Mouse (Mus musculus) midbrain, embryonic 15.5 days (tissue): Measurements from ENCODE around the gene Nipa1. TPM values are rescaled to one million over a fixed set of nuclear protein-coding genes. Genes with fewer than 3 reads are reported as not detected.
"Not testable (repeated sequence)": the region's sequence is repeated elsewhere in the genome, so short reads cannot be mapped to it uniquely, and the experiment has no call there.

ENCODE experiments used
- ATAC-seq: fragments of 200-750 bp; cut with Nextera tagmentation; replicated peaks from 2 replicates; pipeline ENCODE4 v1.8.0; 2017; ENCODE audit warnings: moderate TSS enrichment
- H3K27ac ChIP-seq: fragments of 300-500 bp; sonication (generic); 2 replicates; pipeline ENCODE4 v1.5.1; 2015; ENCODE audit warnings: mild to moderate bottlenecking, inconsistent platforms
- H3K27me3 ChIP-seq: fragments of 300-500 bp; sonication (generic); replicated peaks from 2 replicates; pipeline ENCODE4 v1.6.1; 2015; ENCODE audit warnings: inconsistent platforms
- H3K36me3 ChIP-seq: fragments of 300-500 bp; sonication (generic); replicated peaks from 2 replicates; pipeline ENCODE4 v1.6.1; 2015; ENCODE audit warnings: inconsistent platforms
- H3K4me1 ChIP-seq: fragments of 300-500 bp; sonication (generic); 2 replicates; pipeline ENCODE4 v1.6.1; 2015; ENCODE audit warnings: inconsistent platforms
- H3K4me2 ChIP-seq: fragments of 300-500 bp; sonication (generic); 2 replicates; pipeline ENCODE4 v1.6.1; 2015; ENCODE audit warnings: inconsistent platforms, mild to moderate bottlenecking, moderate library complexity
- H3K4me3 ChIP-seq: fragments of 300-500 bp; sonication (generic); 2 replicates; pipeline ENCODE4 v1.5.1; 2015; ENCODE audit warnings: mild to moderate bottlenecking, inconsistent platforms
- H3K9ac ChIP-seq: fragments of 300-500 bp; sonication (generic); 2 replicates; pipeline ENCODE4 v1.6.1; 2015; ENCODE audit warnings: mild to moderate bottlenecking, inconsistent platforms
- H3K9me3 ChIP-seq: fragments of 300-500 bp; sonication (generic); 2 replicates; pipeline ENCODE4 v1.6.1; 2016; ENCODE audit warnings: inconsistent platforms
- WGBS: fragments of 180-500 bp; shearing (Covaris S2); methylation state at CpG from one replicate; pipeline ENCODE4 v1.1.7; 2015; ENCODE audit warnings: mixed read lengths; 5-methylcytosine and 5-hydroxymethylcytosine counted together
- polyA plus RNA-seq: library from polyadenylated mRNA; unstranded; fragments of >200 nt; fragmentation: Nextera tagmentation; extraction: Ambion mirVana; gene quantifications from 2 replicates; pipeline ENCODE4 v1.2.1, GENCODE M21; 2015

Gene Nipa1
- polyA plus RNA-seq, 1 experiment from 2014 or later = 30.2 TPM

DNA sequence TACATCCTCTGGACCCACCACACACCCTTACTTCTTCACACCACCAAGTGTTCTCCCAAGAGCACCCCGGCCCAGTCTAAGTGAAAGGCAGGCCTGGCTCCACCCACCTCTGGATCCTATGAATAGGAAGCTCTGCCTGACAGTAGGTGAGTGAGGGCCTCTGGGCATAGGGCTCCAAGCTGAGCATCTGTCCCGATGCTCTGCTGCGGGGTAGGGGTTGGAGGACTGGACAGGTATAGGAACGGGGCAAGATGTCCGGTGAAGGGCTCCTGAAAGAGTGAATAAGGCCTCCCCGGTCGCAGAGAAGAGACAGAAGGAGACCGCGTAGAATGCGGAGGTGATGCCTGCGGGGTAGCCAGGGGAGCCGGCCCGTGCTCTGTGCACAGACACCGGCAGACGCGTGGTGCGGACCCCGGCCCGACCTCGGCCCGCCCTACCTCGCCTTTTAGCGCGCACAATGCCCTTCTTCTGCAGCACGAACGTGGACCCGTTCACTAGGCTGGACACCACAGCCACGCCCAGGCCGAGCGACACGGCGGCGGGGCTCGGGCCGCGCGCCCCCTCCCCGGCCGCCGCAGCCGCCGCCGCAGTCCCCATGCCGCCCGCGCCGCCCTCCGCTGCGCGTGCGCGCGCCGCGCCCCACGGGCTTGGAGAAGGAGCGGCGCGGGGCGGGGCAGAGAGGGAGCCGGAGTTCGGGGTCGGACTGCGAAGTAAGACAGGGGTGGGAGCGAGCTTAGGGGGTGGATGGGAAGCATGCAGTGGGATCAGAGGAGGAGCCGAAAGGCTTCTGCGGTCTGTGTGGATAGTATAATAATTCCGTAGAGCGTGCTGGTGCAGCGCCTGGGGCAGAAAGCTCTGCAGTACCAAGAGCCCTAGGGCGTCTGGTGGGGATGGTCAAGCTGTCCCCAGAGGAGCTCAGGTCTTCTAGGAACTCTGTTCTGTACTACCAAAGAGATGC lies 503 bp downstream of the Nipa1 start:
- no peaks in the 10 kb centered on the region for H3K27me3 ChIP-seq
- ATAC-seq = peak; percentile 95
- H3K4me2 ChIP-seq = peak overlapping the region; percentile 58
- H3K27ac ChIP-seq = peak overlapping the region; percentile 84
- peak overlapping the region; percentile 90 for H3K9ac ChIP-seq
- H3K36me3 ChIP-seq = no peaks in the 10 kb centered on the region; the same call in 1 of the 2 replicates
- peaks cover 7% of the 10 kb centered on the region for H3K4me1 ChIP-seq
- peak overlapping the region; percentile 78 for H3K4me3 ChIP-seq
- under 1% methylated on average over 71 of the region's 71 CpGs for WGBS
- no peaks in the 10 kb centered on the region for H3K9me3 ChIP-seq

DNA sequence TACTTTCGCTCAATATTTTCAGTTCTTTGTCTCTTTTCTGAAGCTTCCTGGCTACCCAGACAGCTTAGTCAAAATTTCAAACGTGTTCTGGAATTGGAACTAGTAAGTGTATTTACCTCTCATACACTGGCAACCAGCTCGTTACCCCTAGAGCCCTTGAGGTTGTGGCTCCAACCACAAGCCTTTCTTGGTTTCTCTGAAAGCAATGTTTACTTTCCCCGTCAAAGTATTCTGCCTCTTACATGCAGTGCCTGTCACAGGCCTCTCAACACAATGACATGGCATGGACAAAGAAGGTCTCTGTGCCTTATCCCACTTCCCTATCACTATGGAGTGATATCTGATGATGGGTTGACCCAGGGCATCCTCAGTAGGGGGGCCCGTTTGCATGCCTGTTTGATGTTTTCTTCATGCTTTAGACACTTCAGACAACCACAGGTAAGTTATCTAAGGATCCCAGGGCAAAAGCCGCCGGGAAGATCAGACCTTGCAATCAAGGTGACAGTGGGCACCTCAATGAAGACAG lies 1.2 kb downstream of the Nipa1 start:
- Histone ChIP-seq H3K27me3 (no peaks in the 10 kb centered on the region), H3K27ac (peak overlapping the region; percentile 84), H3K9me3 (no peaks in the 10 kb centered on the region), H3K4me3 (peak overlapping the region; percentile 78), H3K4me1 (peaks cover 7% of the 10 kb centered on the region), H3K4me2 (peak overlapping the region; percentile 58), H3K36me3 (no peaks in the 10 kb centered on the region; the same call in 1 of the 2 replicates), H3K9ac (peak overlapping the region; percentile 90)
- WGBS = 43% methylated on average over 7 of the region's 7 CpGs
- no peak; the same call in 1 of the 2 replicates for ATAC-seq

DNA sequence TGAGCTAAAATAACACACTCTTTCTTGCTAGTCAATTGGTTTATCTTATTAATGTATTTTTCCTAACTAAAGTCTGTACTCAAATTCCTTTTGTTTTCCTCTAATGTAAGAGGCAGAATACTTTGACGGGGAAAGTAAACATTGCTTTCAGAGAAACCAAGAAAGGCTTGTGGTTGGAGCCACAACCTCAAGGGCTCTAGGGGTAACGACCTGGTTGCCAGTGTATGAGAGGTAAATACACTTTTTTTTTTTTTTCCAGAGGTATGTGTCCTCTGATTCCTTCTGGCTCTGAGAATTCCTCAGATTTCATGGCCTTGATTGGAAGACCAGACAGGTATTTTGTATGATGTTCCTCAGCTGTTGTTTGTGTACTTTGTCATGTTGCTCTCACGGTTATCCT lies 2.0 kb downstream of the Nipa1 start:
- Histone ChIP-seq H3K27me3 (no peaks in the 10 kb centered on the region), H3K4me1 (peaks cover 7% of the 10 kb centered on the region)

DNA sequence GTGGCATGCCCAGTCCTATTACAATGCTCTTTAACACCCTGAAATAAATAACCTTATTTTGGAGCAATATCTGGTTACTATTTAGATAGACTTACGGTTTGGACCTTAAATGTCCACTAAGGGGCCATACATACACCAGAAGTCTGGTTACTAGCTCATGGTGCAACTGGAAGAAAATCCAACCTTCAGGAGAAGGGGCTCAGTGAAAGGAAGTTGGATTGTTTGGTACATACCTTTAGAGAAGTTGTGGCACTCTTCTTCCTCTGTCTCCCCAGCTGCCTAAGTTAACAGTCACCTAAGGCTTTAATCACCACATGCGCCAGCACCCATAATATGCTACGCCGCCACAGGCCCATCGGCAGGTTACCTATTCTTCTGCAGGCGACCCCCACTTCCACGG lies 3.9 kb downstream of the Nipa1 start:
- Histone ChIP-seq H3K9me3 (no peaks in the 10 kb centered on the region), H3K36me3 (no peaks in the 10 kb centered on the region; the same call in 1 of the 2 replicates), H3K27ac (no peak overlapping the region), H3K4me1 (peaks cover 7% of the 10 kb centered on the region), H3K4me2 (no peak overlapping the region), H3K27me3 (no peaks in the 10 kb centered on the region), H3K4me3 (no peak overlapping the region), H3K9ac (no peak overlapping the region)
- 93% methylated on average over 7 of the region's 7 CpGs for WGBS
- no peak for ATAC-seq

More for the DNA sequence above, 2.0 kb downstream of the Nipa1 start:
- peak overlapping the region; percentile 58 for H3K4me2 ChIP-seq
- H3K4me3 ChIP-seq = peak overlapping the region; percentile 78; the same call in 1 of the 2 replicates
- H3K27ac ChIP-seq = no peak overlapping the region
- WGBS = 84% methylated on average over 3 of the region's 3 CpGs
- ATAC-seq = no peak
- H3K36me3 ChIP-seq = no peaks in the 10 kb centered on the region; the same call in 1 of the 2 replicates
- H3K9me3 ChIP-seq = no peaks in the 10 kb centered on the region
- no peak overlapping the region for H3K9ac ChIP-seq

DNA sequence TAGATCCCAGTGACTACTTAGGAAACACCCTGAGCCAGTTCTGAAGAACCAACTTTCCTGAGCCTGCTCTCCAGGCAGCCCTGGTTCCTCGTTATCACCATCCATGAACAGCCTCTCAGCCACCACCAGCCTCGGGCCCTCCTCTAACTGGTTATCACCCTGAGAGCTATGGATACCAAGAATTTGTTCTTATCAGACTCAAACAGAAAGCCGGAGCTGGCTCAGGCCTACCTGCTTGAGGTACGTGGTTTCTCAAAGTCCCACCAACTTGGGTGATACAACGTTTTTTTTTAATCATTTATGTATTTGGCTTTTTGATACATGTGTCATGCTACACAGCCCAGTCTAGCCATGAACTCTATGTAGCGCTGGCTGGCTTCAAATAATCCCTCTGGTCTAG lies 4.6 kb downstream of the Nipa1 start:
- H3K9ac ChIP-seq = no peak overlapping the region
- H3K9me3 ChIP-seq = no peaks in the 10 kb centered on the region
- H3K27ac ChIP-seq = no peak overlapping the region
- H3K27me3 ChIP-seq = no peaks in the 10 kb centered on the region
- no peak for ATAC-seq
- no peaks in the 10 kb centered on the region; the same call in 1 of the 2 replicates for H3K36me3 ChIP-seq
- H3K4me1 ChIP-seq = peaks cover 11% of the 10 kb centered on the region
- 91% methylated on average over 6 of the region's 6 CpGs for WGBS
- no peak overlapping the region for H3K4me3 ChIP-seq
- no peak overlapping the region for H3K4me2 ChIP-seq

DNA sequence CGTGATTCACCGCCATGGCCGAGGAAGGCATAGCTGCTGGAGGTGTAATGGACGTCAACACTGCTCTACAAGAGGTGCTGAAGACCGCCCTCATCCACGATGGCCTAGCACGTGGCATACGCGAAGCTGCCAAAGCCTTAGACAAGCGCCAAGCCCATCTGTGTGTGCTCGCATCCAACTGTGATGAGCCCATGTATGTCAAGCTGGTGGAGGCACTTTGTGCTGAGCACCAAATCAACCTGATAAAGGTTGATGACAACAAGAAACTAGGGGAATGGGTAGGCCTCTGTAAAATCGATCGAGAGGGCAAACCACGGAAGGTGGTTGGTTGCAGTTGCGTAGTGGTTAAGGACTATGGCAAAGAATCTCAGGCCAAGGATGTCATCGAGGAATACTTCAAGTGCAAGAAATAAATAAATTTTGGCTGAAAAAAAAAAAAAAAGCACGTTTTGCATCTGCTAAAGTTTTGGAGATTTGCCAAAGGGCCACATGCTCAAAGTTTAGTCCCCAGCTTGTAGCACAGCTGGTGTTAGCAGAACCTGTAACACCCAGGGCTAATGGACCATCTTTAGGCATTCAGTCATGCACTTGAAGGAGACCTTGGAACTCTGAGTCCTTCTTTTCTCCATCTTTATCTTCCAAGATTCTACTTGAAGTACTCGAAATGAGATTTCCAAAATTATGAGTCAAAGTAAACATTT lies 5.6 kb downstream of the Nipa1 start:
- H3K9me3 ChIP-seq = not testable (repeated sequence)

DNA sequence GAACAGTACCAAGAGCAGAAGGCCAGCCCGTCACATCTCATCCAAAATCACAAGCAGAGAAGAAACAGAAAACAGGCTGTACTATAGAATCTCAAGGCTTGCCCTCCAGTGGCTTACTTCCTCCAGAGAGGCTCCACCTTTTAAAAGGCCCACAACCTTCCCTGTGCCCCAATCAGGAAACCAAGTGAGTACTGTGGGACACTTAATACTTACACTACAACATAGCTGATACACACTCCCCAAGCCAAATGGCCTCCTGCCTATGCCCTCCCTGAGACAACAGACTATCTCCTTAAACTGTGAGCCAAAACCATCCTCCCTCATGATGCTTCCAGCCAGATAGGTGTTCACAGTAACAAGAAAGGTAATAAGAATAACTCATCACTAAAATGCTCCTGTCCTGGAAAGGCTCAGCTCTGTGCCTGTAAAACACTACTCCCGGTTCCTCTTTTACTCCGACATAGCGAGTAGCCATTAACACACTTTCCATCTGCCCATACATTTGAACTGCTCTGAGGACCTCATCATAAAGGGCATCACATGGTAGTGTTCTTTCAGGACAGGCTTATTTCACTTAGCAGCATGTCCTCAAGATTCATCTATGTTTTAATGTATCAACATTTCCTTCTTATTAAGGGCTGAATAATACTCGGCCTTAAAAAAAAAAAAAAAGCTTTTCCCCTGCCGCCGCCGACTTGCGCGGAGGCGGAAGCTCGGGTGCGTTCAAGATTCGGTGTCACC lies 6.3 kb downstream of the Nipa1 start:
- Histone ChIP-seq H3K27ac (no peak overlapping the region), H3K4me3 (no peak overlapping the region), H3K9ac (no peak overlapping the region), H3K27me3 (no peaks in the 10 kb centered on the region), H3K4me2 (no peak overlapping the region), H3K36me3 (no peaks in the 10 kb centered on the region; the same call in 1 of the 2 replicates), H3K4me1 (peaks cover 8% of the 10 kb centered on the region), H3K9me3 (no peaks in the 10 kb centered on the region)
- 97% methylated on average over 14 of the region's 14 CpGs for WGBS
- no peak for ATAC-seq

More for the DNA sequence above, 5.6 kb downstream of the Nipa1 start:
- H3K27me3 ChIP-seq, H3K4me1 ChIP-seq, H3K4me3 ChIP-seq, H3K9ac ChIP-seq, H3K27ac ChIP-seq, H3K4me2 ChIP-seq, ATAC-seq, H3K36me3 ChIP-seq: not testable (repeated sequence)
- 88% methylated on average over 7 of the region's 18 CpGs for WGBS

DNA sequence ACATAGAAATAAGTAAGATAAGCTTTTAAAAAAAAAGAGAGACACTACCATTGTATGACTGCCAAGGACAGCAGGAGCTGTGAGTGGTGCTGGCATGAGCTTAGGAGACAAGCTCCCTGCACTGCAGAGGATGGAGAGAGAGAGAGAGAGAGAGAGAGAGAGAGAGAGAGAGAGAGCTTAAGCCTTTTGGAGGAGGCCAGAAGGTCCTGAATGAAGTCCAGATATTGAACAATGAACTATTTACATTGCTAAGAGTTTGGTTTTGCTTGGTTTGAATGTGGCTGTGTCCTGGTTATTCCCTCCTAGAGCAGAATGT lies 8.8 kb downstream of the Nipa1 start:
- no peak overlapping the region for H3K4me3 ChIP-seq
- no peak for ATAC-seq
- H3K9ac ChIP-seq = no peak overlapping the region
- H3K36me3 ChIP-seq = no peaks in the 10 kb centered on the region; the same call in 1 of the 2 replicates
- H3K4me1 ChIP-seq = 0 out of 2 replicates have a peak, but pooled peaks cover 4% of the 10 kb centered on the region
- no peaks in the 10 kb centered on the region for H3K27me3 ChIP-seq
- H3K9me3 ChIP-seq = no peaks in the 10 kb centered on the region
- no peak overlapping the region for H3K4me2 ChIP-seq
- no peak overlapping the region for H3K27ac ChIP-seq

DNA sequence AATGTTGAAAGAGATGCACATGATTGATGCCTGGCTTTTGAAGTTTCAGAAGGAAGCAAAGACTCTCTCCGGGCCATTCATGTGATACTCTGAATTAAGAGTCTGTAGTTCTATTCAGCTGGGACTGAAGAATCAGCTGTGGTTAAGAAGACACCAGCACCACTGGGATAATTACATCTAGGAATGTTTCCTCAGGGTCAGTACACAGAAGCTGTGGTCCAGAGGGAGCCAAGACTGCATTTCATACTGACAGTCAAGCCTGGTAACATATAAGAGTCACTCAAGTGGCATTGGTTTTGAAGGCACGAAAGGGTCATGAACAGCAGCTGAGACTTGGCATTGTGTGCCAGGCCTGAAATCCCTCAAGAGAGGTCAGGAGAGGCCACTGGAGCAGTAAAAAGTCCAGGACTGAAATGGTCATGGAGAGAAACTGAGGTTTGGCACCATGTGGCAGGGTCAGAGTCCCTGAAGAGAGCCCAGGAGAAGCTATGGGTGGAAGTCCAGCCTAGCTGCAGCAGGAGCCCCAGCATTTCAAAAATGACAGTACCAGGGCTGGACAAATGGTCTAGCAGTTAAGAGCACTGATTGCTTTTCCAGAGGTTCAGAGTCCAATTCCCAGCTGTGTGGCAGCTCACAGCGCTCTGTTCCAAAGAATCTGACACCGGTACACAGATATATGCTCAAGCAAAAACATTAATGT lies 9.3 kb downstream of the Nipa1 start:
- no peak for ATAC-seq

DNA sequence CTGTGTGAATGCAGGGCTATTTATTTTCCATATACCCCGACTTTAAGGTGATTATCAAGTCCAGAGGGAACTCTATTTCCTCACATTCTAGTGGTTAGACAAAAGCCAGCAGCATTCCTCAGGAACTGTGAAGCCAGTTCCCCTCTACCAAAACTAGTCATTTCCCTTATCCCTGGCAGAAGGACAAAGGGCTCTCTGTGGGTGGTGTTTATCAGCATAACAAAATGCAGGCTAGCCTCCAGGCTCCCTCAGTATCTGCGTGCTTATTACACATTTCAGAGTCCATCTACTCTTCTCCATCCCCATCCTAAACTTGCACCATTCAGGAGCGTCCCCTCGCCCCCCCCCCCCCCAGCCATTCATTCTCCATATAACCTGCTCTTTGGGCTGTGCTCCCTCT lies 20.8 kb downstream of the Nipa1 start:
- 4% methylated on average over 2 of the region's 4 CpGs for whole genome bisulfite sequencing

More for the DNA sequence above, 9.3 kb downstream of the Nipa1 start:
- H3K27me3 ChIP-seq = no peaks in the 10 kb centered on the region
- H3K36me3 ChIP-seq = no peaks in the 10 kb centered on the region; the same call in 1 of the 2 replicates
- no peaks in the 10 kb centered on the region for H3K9me3 ChIP-seq
- no peak overlapping the region for H3K9ac ChIP-seq
- H3K4me1 ChIP-seq = 0 out of 2 replicates have a peak, but pooled peaks cover 4% of the 10 kb centered on the region
- 82% methylated on average over 4 of the region's 4 CpGs for WGBS
- no peak overlapping the region for H3K4me2 ChIP-seq
- H3K4me3 ChIP-seq = no peak overlapping the region
- H3K27ac ChIP-seq = no peak overlapping the region

DNA sequence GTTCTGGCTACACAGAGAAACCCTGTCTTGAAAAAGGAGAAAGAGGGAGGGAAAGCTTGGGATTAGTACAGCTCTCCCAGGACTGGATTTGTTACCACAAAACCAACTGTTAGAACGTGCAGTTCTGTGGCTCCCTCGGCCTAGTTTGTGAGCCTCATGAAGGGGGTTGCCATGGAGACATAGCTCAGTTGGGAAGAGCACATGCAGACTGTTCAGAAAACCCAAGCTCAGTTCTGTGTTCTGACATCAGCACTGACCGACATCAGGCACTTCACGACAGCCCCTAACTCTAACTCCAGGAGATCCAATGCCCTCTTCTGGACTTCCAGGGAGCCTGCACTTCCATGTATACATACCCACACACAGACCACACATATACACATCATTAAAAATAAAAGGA lies 24.7 kb downstream of the Nipa1 start:
- 0 out of 2 replicates have a peak overlapping the region, but pooled peaks have one; percentile 34 for H3K27ac ChIP-seq
- H3K4me1 ChIP-seq = peaks cover 9% of the 10 kb centered on the region
- H3K9ac ChIP-seq = no peak overlapping the region
- peak; percentile 83 for ATAC-seq
- H3K27me3 ChIP-seq = no peaks in the 10 kb centered on the region
- no peak overlapping the region for H3K4me2 ChIP-seq
- 0 out of 2 replicates have a peak, but pooled peaks cover 2% of the 10 kb centered on the region for H3K36me3 ChIP-seq
- 19% methylated on average over 4 of the region's 4 CpGs for WGBS
- H3K9me3 ChIP-seq = no peaks in the 10 kb centered on the region
- H3K4me3 ChIP-seq = no peak overlapping the region

More for the DNA sequence above, 20.8 kb downstream of the Nipa1 start:
- Histone ChIP-seq H3K4me3 (no peak overlapping the region), H3K9ac (no peak overlapping the region), H3K27ac (no peak overlapping the region), H3K4me2 (no peak overlapping the region), H3K36me3 (no peaks in the 10 kb centered on the region), H3K27me3 (no peaks in the 10 kb centered on the region), H3K9me3 (no peaks in the 10 kb centered on the region), H3K4me1 (peaks cover 9% of the 10 kb centered on the region)
- 0 out of 2 replicates have a peak, but pooled peaks have one; percentile 15 for ATAC-seq
